Mouse (Mus musculus) bone marrow macrophage, adult 2 months (primary cell): Measurements from ENCODE around the gene Nsmf.

Source experiments
- CTCF ChIP-seq: IDR thresholded peaks from 2 replicates; pipeline ENCODE4 v1.5.1; 2012; ENCODE audit warnings: low read depth, mild to moderate bottlenecking, low read length, moderate library complexity
- POLR2A ChIP-seq: IDR thresholded peaks from 2 replicates; pipeline ENCODE4 v1.6.1; 2012; ENCODE audit warnings: mild to moderate bottlenecking, low read depth, low read length, borderline replicate concordance

- TF ChIP-seq CTCF (no peak), POLR2A (no peak)
Measured at GRCm38 (mm10) chr2:25104122-25104521, 50.0 kb downstream of the Nsmf start.
